Mouse (Mus musculus): Measurements from ENCODE around the gene Nxn. TPM values are rescaled to one million over a fixed set of nuclear protein-coding genes. Genes with fewer than 3 reads are reported as not detected.

The Nxn gene
- polyA plus RNA-seq, 1 experiment = 0.08 TPM

DNA sequence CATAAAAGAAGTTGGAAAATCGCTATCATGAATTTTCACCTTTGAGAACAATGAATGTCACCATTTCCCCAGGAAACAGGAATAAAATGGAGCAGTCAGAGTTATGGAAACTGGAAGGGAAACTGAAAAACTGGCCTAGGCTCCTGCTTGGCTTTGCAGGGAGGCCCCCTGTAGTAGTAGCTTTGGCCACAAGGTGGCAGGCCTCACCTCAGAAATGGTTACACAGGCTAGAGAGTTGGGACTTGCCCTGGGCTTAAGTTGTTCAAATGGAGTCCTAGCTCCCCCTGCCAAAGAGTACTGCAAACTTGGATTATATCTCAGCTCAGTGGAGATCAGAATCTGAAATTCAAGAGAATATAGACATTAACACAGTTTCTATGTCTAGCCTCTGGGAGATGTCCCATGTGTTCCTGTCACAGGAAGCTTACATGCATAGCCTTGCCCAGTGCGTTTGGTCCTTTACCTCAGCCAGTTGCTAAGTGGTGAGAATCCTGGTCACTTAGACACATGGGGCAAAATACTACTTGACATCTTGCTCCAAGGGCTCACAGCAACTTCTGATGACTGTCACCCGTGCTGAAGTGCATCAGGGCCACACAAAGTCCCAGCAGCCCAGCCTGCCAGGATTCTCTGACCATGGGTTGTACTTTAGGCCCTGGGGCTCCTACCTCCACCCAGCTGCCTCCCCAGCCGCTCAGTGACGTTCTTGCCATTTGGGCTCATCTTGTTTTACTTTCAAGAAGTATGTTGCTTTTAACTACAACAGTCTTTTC, 145.6 kb downstream of the Nxn start:
- peaks cover 32% of the 10 kb centered on the region for H3K36me3 ChIP-seq (ENCODE audit: control insufficient read depth)
- no peak for TF ChIP-seq TAL1 (IDR thresholded peaks at IDR 0.05; ENCODE audit: low read length)
- no peak for TF ChIP-seq GATA1 (IDR thresholded peaks at IDR 0.05; ENCODE audit: low read length)

DNA sequence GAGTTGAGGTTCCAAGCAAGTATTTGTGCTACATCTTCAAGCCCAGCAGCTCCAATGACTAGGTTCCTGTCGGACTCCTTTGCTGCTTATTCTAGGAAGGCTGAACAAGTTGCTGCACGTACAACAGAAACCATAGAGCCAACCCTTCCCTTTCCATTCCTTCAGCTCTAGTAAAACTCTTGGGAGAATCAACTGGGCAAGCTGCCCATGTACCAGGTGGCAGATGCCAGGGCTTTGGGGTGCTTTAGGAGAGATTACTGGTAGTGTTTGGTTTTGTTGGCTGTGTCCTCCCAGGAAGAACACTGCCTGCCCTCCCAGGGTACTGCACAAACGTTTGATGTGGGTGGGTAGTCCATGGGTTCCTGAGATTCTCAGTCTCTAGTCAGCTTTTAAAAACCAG, 146.9 kb downstream of the Nxn start:
- TF ChIP-seq TAL1 (IDR thresholded peaks at IDR 0.05; ENCODE audit: low read length) = no peak
- TF ChIP-seq GATA1 (IDR thresholded peaks at IDR 0.05; ENCODE audit: low read length) = no peak
- H3K4me3 ChIP-seq (replicated peaks) = no peak overlapping the region
- peaks cover 40% of the 10 kb centered on the region for H3K36me3 ChIP-seq (ENCODE audit: control insufficient read depth)

More for the DNA sequence above, 145.6 kb downstream of the Nxn start:
- Histone ChIP-seq H3K4me3 (replicated peaks) (no peak overlapping the region), H3K4me1 (ENCODE audit: control insufficient read depth) (no peaks in the 10 kb centered on the region), H3K27me3 (ENCODE audit: control insufficient read depth) (no peaks in the 10 kb centered on the region), H3K9me3 (ENCODE audit: control insufficient read depth, low read length) (no peaks in the 10 kb centered on the region)

DNA sequence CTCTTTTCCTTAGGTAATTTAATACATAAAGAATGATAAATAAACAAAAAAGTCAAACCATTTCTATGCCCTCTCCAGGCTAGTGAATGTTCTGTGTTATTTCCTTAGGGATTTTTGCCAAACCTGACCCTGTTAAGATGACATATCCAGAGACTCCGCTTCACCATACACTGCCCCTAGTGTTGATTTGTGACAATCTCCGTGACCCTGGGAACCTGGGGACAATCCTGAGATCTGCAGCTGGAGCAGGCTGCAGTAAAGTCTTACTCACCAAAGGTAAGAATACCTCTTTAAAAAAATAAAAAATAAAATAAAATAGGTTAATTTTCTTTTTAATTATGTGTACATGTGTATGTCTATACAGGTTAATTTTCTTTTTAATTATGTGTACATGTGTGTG, 151.7 kb downstream of the Nxn start:
- no peaks in the 10 kb centered on the region for H3K27me3 ChIP-seq (ENCODE audit: control insufficient read depth)
- H3K36me3 ChIP-seq (ENCODE audit: control insufficient read depth) = peaks cover 46% of the 10 kb centered on the region
- no peak overlapping the region for H3K4me3 ChIP-seq (replicated peaks)
- TF ChIP-seq TAL1 (IDR thresholded peaks at IDR 0.05; ENCODE audit: low read length) = no peak
- peaks cover 26% of the 10 kb centered on the region for H3K4me1 ChIP-seq (ENCODE audit: control insufficient read depth)
- no peaks in the 10 kb centered on the region for H3K9me3 ChIP-seq (ENCODE audit: control insufficient read depth, low read length)

More for the DNA sequence above, 146.9 kb downstream of the Nxn start:
- Histone ChIP-seq H3K9me3 (ENCODE audit: control insufficient read depth, low read length) (no peaks in the 10 kb centered on the region), H3K27me3 (ENCODE audit: control insufficient read depth) (no peaks in the 10 kb centered on the region), H3K4me1 (ENCODE audit: control insufficient read depth) (no peaks in the 10 kb centered on the region)

DNA sequence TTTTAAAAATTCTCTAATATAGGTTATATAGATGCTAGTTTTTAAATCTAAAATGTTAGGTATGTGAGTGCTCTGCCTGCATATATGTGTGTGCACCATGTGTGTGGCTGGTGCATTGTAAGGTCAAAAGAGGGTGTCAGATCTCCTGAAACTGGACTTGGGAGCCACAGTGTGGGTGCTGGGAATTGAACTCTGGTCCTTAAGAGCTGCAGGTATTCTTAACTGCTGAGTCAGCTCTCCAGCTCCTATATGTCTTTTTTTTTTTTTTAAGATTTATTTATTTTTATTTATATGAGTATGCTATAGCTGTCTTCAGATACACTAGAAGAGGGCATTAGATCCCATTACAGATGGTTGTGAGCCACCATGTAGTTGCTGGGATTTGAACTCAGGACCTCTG, 152.5 kb downstream of the Nxn start:
- Histone ChIP-seq H3K4me3 (replicated peaks) (no peak overlapping the region), H3K36me3 (ENCODE audit: control insufficient read depth) (peaks cover 44% of the 10 kb centered on the region), H3K4me1 (ENCODE audit: control insufficient read depth) (peaks cover 26% of the 10 kb centered on the region), H3K27me3 (ENCODE audit: control insufficient read depth) (no peaks in the 10 kb centered on the region), H3K9me3 (ENCODE audit: control insufficient read depth, low read length) (no peaks in the 10 kb centered on the region)
- TF ChIP-seq GATA1 (IDR thresholded peaks at IDR 0.05; ENCODE audit: low read length) (no peak), TAL1 (IDR thresholded peaks at IDR 0.05; ENCODE audit: low read length) (no peak)

DNA sequence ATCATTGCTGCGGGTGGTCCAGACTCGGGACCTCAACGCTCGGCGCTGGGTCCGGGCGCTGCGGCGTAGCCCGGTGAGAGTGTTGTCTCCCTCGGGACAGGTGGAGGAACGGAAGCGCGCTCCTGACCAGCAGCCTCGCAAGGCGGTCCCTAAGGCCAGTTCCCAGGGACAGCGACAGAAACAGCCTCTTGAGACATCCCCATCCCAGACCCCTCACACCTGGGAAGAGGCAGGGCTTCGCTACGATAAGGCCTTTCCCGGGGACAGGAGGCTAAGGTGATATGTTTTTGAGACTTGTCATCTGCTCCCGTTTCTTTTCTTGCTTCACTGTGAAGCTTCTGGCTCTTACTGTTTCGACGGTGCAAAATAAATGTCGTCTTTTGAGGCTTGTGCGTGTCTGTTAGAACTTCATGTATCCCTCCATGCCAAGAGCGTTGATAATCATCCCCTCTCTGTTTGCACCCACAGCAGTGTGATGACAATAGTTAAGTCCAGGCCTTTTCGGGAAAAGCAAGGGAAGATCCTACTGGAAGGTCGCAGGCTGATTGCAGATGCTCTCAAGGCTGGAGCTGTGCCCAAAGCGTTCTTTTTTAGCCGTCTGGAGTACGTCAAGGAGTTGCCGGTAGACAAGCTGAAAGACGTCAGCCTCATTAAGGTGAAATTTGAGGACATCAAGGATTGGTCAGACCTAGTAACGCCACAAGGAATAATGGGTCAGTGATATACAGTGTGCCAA, 155.0 kb downstream of the Nxn start:
- Histone ChIP-seq H3K4me1 (ENCODE audit: control insufficient read depth) (peaks cover 26% of the 10 kb centered on the region), H3K36me3 (ENCODE audit: control insufficient read depth) (peaks cover 25% of the 10 kb centered on the region), H3K9me3 (ENCODE audit: control insufficient read depth, low read length) (no peaks in the 10 kb centered on the region), H3K4me3 (replicated peaks) (peak overlapping the region; percentile 73), H3K27me3 (ENCODE audit: control insufficient read depth) (no peaks in the 10 kb centered on the region)
- TF ChIP-seq TAL1 (IDR thresholded peaks at IDR 0.05; ENCODE audit: low read length) = no peak

DNA sequence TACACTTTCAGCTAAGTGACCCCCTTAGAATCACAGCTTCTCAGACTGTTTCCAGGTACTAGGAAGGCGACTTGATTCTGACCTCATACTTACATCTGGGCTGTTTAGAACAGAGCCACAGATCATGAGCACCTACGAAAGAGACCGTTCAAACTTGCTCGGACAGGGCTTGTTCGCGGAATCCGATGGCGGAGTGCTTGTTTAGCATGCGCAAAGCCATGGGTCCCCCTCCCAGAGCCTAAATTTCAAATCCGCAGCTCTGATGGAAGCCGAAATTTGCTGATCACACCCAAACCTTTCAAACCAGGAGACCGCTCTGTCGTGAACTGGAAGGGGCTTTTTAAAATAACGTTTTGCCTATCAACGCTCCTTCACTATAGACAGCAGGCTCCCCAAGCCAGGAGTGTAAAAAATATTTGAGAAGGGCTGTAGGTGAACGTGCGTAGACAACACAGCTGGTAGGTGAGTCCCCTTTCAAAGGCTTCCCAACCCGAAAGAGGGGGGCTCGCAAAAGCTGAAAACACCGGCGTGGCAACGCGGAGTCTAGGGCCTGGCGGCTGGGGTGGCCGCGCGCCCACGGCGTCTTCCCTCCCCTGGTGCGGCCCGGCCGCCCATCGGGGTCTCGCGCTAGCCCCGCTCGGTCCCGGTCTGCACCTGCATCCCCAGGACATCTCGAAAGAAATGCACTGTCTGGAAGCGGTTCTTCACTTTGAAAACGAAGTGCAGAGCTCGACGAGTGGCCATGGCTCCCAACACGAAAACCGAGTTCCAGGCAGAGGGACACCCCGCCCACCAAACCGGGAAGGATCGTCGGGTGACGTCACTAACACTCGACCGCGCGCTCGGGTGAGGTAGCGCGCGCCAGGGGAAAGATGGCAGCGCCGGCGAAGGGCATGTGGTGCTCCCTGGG, 155.8 kb downstream of the Nxn start, which contains the start of the genes Mrm3 and Glod4:
Mrm3 (plus strand) TSS at position 815 of the 910 bp plus-strand sequence.
Glod4 (minus strand) TSS at position 825 of the 910 bp plus-strand sequence.
- H3K36me3 ChIP-seq (ENCODE audit: control insufficient read depth) = peaks cover 17% of the 10 kb centered on the region
- H3K9me3 ChIP-seq (ENCODE audit: control insufficient read depth, low read length) = no peaks in the 10 kb centered on the region
- no peaks in the 10 kb centered on the region for H3K27me3 ChIP-seq (ENCODE audit: control insufficient read depth)
- peaks cover 26% of the 10 kb centered on the region for H3K4me1 ChIP-seq (ENCODE audit: control insufficient read depth)
- TF ChIP-seq GATA1 (IDR thresholded peaks at IDR 0.05; ENCODE audit: low read length) = no peak
- TF ChIP-seq TAL1 (IDR thresholded peaks at IDR 0.05; ENCODE audit: low read length) = no peak
- peak within 1 kb of the TSS; percentile 73 for H3K4me3 ChIP-seq (replicated peaks)

DNA sequence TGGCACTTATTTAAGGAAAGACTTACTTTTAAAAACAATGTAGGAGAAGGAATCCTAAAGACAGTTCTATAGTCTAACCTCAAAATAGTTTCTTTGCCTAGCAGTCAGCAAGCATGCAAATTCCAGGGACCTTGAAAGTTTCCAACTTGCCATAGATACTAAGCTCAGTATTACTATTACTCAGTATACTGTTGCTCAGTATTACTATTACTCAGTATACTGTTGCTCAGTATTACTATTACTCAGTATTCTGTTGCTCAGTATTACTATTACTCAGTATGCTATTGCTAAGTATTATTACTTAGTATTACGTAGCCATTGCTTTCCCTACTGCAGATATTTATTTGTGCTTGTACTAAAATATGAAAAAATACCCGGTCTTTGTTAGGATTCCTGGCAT, 159.2 kb downstream of the Nxn start:
- H3K27me3 ChIP-seq (ENCODE audit: control insufficient read depth) = no peaks in the 10 kb centered on the region
- no peaks in the 10 kb centered on the region for H3K9me3 ChIP-seq (ENCODE audit: control insufficient read depth, low read length)
- no peak overlapping the region for H3K4me3 ChIP-seq (replicated peaks)
- peaks cover 19% of the 10 kb centered on the region for H3K4me1 ChIP-seq (ENCODE audit: control insufficient read depth)
- TF ChIP-seq GATA1 (IDR thresholded peaks at IDR 0.05; ENCODE audit: low read length) (no peak), TAL1 (IDR thresholded peaks at IDR 0.05; ENCODE audit: low read length) (no peak)
- peaks cover 16% of the 10 kb centered on the region; the same call in 1 of the 2 replicates for H3K36me3 ChIP-seq (ENCODE audit: control insufficient read depth)

DNA sequence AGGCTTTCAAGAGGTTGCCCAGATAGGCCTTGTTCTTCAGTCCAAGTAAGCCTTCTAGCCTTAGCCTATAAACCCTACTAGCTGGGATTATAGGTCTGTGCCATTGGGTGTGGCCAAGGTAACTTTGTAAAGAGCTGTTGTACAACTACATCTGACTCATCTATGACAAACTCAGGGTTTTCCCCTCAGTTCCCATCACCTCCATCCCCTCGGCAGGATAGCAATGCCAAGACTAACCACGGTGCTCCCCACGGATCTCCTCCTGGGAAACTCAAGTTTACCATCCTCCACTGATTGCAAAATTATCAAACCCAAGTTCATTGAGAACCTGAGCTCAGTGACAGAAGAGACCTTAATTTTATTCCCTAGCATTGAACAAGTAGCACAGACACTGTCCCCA, 162.8 kb downstream of the Nxn start:
- H3K4me1 ChIP-seq (ENCODE audit: control insufficient read depth) = no peaks in the 10 kb centered on the region
- no peak for TF ChIP-seq TAL1 (IDR thresholded peaks at IDR 0.05; ENCODE audit: low read length)
- TF ChIP-seq GATA1 (IDR thresholded peaks at IDR 0.05; ENCODE audit: low read length) = no peak
- H3K9me3 ChIP-seq (ENCODE audit: control insufficient read depth, low read length) = no peaks in the 10 kb centered on the region
- H3K27me3 ChIP-seq (ENCODE audit: control insufficient read depth) = no peaks in the 10 kb centered on the region
- H3K36me3 ChIP-seq (ENCODE audit: control insufficient read depth) = peaks cover 41% of the 10 kb centered on the region
- H3K4me3 ChIP-seq (replicated peaks) = no peak overlapping the region
